Mouse (Mus musculus) hindbrain, embryonic 12.5 days (tissue): ENCODE results near the gene Serpinh1. TPM values are rescaled to one million over a fixed set of nuclear protein-coding genes. Genes with fewer than 3 reads are reported as not detected.

Experiments
- ATAC-seq: fragments of 200-750 bp; cut with Nextera tagmentation; 2 replicates; pipeline ENCODE4 v1.8.0; 2017; ENCODE audit warnings: moderate TSS enrichment; ENCODE audit not compliant: low FRiP score
- H3K27ac ChIP-seq: fragments of 300-500 bp; sonication (generic); 2 replicates; pipeline ENCODE4 v1.5.1; 2016; ENCODE audit warnings: mild to moderate bottlenecking
- H3K27me3 ChIP-seq: fragments of 300-500 bp; sonication (generic); 2 replicates; pipeline ENCODE4 v1.6.1; 2016; ENCODE audit warnings: mild to moderate bottlenecking
- H3K36me3 ChIP-seq: fragments of 300-500 bp; sonication (generic); 2 replicates; pipeline ENCODE4 v1.6.1; 2016; ENCODE audit warnings: mild to moderate bottlenecking
- H3K4me1 ChIP-seq: fragments of 300-500 bp; sonication (generic); 2 replicates; pipeline ENCODE4 v1.6.1; 2016
- H3K4me2 ChIP-seq: fragments of 300-500 bp; sonication (generic); replicated peaks from 2 replicates; pipeline ENCODE4 v1.6.1; 2016; ENCODE audit warnings: mild to moderate bottlenecking
- H3K4me3 ChIP-seq: fragments of 300-500 bp; sonication (generic); 2 replicates; pipeline ENCODE4 v1.5.1; 2016; ENCODE audit warnings: mild to moderate bottlenecking
- H3K9ac ChIP-seq: fragments of 300-500 bp; sonication (generic); 2 replicates; pipeline ENCODE4 v1.6.1; 2016; ENCODE audit warnings: mild to moderate bottlenecking, moderate library complexity
- H3K9me3 ChIP-seq: fragments of 300-500 bp; sonication (generic); replicated peaks from 2 replicates; pipeline ENCODE4 v1.6.1; 2016; ENCODE audit warnings: mild to moderate bottlenecking
- WGBS: fragments of 180-500 bp; shearing (Covaris S2); methylation state at CpG from one replicate; pipeline ENCODE4 v1.1.7; 2016; 5-methylcytosine and 5-hydroxymethylcytosine counted together
- polyA plus RNA-seq: library from polyadenylated mRNA; unstranded; fragments of >200 nt; fragmentation: Nextera tagmentation; extraction: Ambion mirVana; gene quantifications from 2 replicates; pipeline ENCODE4 v1.2.1, GENCODE M21; 2016

Serpinh1 gene
- 838 and 891 TPM in 2 replicates for polyA plus RNA-seq

GRCm38 (mm10) chr7:99352526-99353400 lies at the start of gene Serpinh1:
TSS of gene Serpinh1 (minus strand) at chr7:99353239.
- Histone ChIP-seq H3K27ac (peak within 1 kb of the TSS; percentile 87), H3K27me3 (no peaks in the 10 kb centered on the region), H3K36me3 (peaks cover 15% of the 10 kb centered on the region), H3K4me1 (peaks cover 77% of the 10 kb centered on the region), H3K4me2 (peak within 1 kb of the TSS; percentile 68), H3K9me3 (no peaks in the 10 kb centered on the region), H3K9ac (peak within 1 kb of the TSS; percentile 72), H3K4me3 (peak within 1 kb of the TSS; percentile 49)
- WGBS = 1% methylated on average over 34 of the region's 35 CpGs
- peak; percentile 39; the same call in 1 of the 2 replicates for ATAC-seq

GRCm38 (mm10) chr7:99402477-99402876 lies 49.4 kb upstream of the Serpinh1 start:
- H3K27ac ChIP-seq = no peak overlapping the region
- WGBS = 78% methylated on average over 6 of the region's 6 CpGs

GRCm38 (mm10) chr7:99401373-99401772 lies 48.3 kb upstream of the Serpinh1 start:
- ATAC-seq = no peak
- H3K27ac ChIP-seq = no peak overlapping the region
- H3K27me3 ChIP-seq = no peaks in the 10 kb centered on the region
- H3K9ac ChIP-seq = no peak overlapping the region
- no peaks in the 10 kb centered on the region for H3K9me3 ChIP-seq
- peaks cover 21% of the 10 kb centered on the region for H3K4me1 ChIP-seq
- H3K4me3 ChIP-seq = no peak overlapping the region
- H3K36me3 ChIP-seq = peaks cover 25% of the 10 kb centered on the region
- 76% methylated on average over 8 of the region's 8 CpGs for WGBS
- no peak overlapping the region for H3K4me2 ChIP-seq

More at GRCm38 (mm10) chr7:99402477-99402876, 49.4 kb upstream of the Serpinh1 start:
- Histone ChIP-seq H3K9me3 (no peaks in the 10 kb centered on the region), H3K27me3 (no peaks in the 10 kb centered on the region), H3K9ac (no peak overlapping the region), H3K4me1 (peaks cover 11% of the 10 kb centered on the region), H3K4me3 (no peak overlapping the region), H3K4me2 (no peak overlapping the region), H3K36me3 (peaks cover 27% of the 10 kb centered on the region)
- ATAC-seq = no peak

GRCm38 (mm10) chr7:99396994-99397659 lies 44.1 kb upstream of the Serpinh1 start:
- ATAC-seq = no peak

GRCm38 (mm10) chr7:99395908-99396616 lies 43.0 kb upstream of the Serpinh1 start:
- H3K27ac ChIP-seq = peak overlapping the region; percentile 6; the same call in 1 of the 2 replicates
- H3K9ac ChIP-seq = no peak overlapping the region
- ATAC-seq = no peak
- 59% methylated on average over 11 of the region's 11 CpGs for WGBS
- H3K4me2 ChIP-seq = no peak overlapping the region
- peaks cover 22% of the 10 kb centered on the region for H3K4me1 ChIP-seq
- H3K4me3 ChIP-seq = no peak overlapping the region
- H3K9me3 ChIP-seq = no peaks in the 10 kb centered on the region
- H3K36me3 ChIP-seq = peaks cover 41% of the 10 kb centered on the region
- no peaks in the 10 kb centered on the region for H3K27me3 ChIP-seq

More at GRCm38 (mm10) chr7:99396994-99397659, 44.1 kb upstream of the Serpinh1 start:
- Histone ChIP-seq H3K4me2 (no peak overlapping the region), H3K36me3 (peaks cover 34% of the 10 kb centered on the region), H3K27ac (no peak overlapping the region), H3K4me3 (no peak overlapping the region), H3K4me1 (peaks cover 24% of the 10 kb centered on the region), H3K9me3 (no peaks in the 10 kb centered on the region), H3K9ac (no peak overlapping the region), H3K27me3 (no peaks in the 10 kb centered on the region)
- 75% methylated on average over 11 of the region's 11 CpGs for WGBS

GRCm38 (mm10) chr7:99395385-99395784 lies 42.3 kb upstream of the Serpinh1 start:
- Histone ChIP-seq H3K27me3 (no peaks in the 10 kb centered on the region), H3K4me1 (peaks cover 29% of the 10 kb centered on the region), H3K36me3 (peaks cover 45% of the 10 kb centered on the region)

GRCm38 (mm10) chr7:99393711-99394325 lies 40.8 kb upstream of the Serpinh1 start:
- peaks cover 43% of the 10 kb centered on the region for H3K36me3 ChIP-seq
- H3K4me2 ChIP-seq = no peak overlapping the region
- no peaks in the 10 kb centered on the region for H3K9me3 ChIP-seq
- 90% methylated on average over 13 of the region's 13 CpGs for WGBS
- no peak for ATAC-seq
- H3K27ac ChIP-seq = no peak overlapping the region
- peaks cover 44% of the 10 kb centered on the region for H3K4me1 ChIP-seq
- H3K9ac ChIP-seq = no peak overlapping the region
- no peaks in the 10 kb centered on the region for H3K27me3 ChIP-seq
- H3K4me3 ChIP-seq = no peak overlapping the region

More at GRCm38 (mm10) chr7:99395385-99395784, 42.3 kb upstream of the Serpinh1 start:
- ATAC-seq = no peak
- H3K9ac ChIP-seq = peak overlapping the region; percentile 15; the same call in 1 of the 2 replicates
- no peak overlapping the region for H3K4me2 ChIP-seq
- peak overlapping the region; percentile 6 for H3K27ac ChIP-seq
- H3K9me3 ChIP-seq = no peaks in the 10 kb centered on the region
- WGBS = 85% methylated on average over 4 of the region's 4 CpGs
- no peak overlapping the region for H3K4me3 ChIP-seq

GRCm38 (mm10) chr7:99392696-99393095 lies 39.7 kb upstream of the Serpinh1 start:
- Histone ChIP-seq H3K4me3 (no peak overlapping the region), H3K27ac (no peak overlapping the region), H3K27me3 (no peaks in the 10 kb centered on the region), H3K9me3 (no peaks in the 10 kb centered on the region), H3K4me1 (peaks cover 50% of the 10 kb centered on the region), H3K9ac (0 out of 2 replicates have a peak overlapping the region, but pooled peaks have one; percentile 23), H3K36me3 (peaks cover 47% of the 10 kb centered on the region), H3K4me2 (no peak overlapping the region)
- no peak for ATAC-seq
- WGBS = 87% methylated on average over 2 of the region's 2 CpGs

- no peaks in the 10 kb centered on the region for H3K9me3 ChIP-seq
- no peak overlapping the region for H3K9ac ChIP-seq
- H3K36me3 ChIP-seq = peaks cover 52% of the 10 kb centered on the region
- WGBS = 21% methylated on average over 4 of the region's 4 CpGs
- H3K27ac ChIP-seq = 0 out of 2 replicates have a peak overlapping the region, but pooled peaks have one; percentile 30
- H3K27me3 ChIP-seq = no peaks in the 10 kb centered on the region
- H3K4me1 ChIP-seq = peaks cover 45% of the 10 kb centered on the region
- H3K4me3 ChIP-seq = no peak overlapping the region
- no peak for ATAC-seq
- H3K4me2 ChIP-seq = no peak overlapping the region
Measured at GRCm38 (mm10) chr7:99390559-99390958, 37.5 kb upstream of the Serpinh1 start.

- H3K4me1 ChIP-seq = peaks cover 70% of the 10 kb centered on the region
- peaks cover 36% of the 10 kb centered on the region for H3K36me3 ChIP-seq
Measured at GRCm38 (mm10) chr7:99387356-99387755, 34.3 kb upstream of the Serpinh1 start.

GRCm38 (mm10) chr7:99386811-99387210 lies 33.8 kb upstream of the Serpinh1 start:
- peaks cover 36% of the 10 kb centered on the region for H3K36me3 ChIP-seq
- H3K4me3 ChIP-seq = no peak overlapping the region
- no peak for ATAC-seq
- H3K9me3 ChIP-seq = no peaks in the 10 kb centered on the region
- peaks cover 75% of the 10 kb centered on the region for H3K4me1 ChIP-seq
- no peak overlapping the region for H3K9ac ChIP-seq
- H3K27ac ChIP-seq = no peak overlapping the region
- 87% methylated on average over 4 of the region's 4 CpGs for WGBS
- no peaks in the 10 kb centered on the region for H3K27me3 ChIP-seq
- H3K4me2 ChIP-seq = no peak overlapping the region

More at GRCm38 (mm10) chr7:99387356-99387755, 34.3 kb upstream of the Serpinh1 start:
- H3K9ac ChIP-seq = no peak overlapping the region
- H3K27me3 ChIP-seq = no peaks in the 10 kb centered on the region
- 85% methylated on average over 5 of the region's 5 CpGs for WGBS
- no peak overlapping the region for H3K27ac ChIP-seq
- ATAC-seq = no peak
- H3K9me3 ChIP-seq = no peaks in the 10 kb centered on the region
- H3K4me2 ChIP-seq = no peak overlapping the region
- no peak overlapping the region for H3K4me3 ChIP-seq
